Comparison of ENCODE assay signal across 16 mouse cellular contexts in genomic region chr9:104901118-104901517, GRCm38 (mm10).
DNase-seq lines count a peak whose midpoint lies in the region; ATAC-seq lines count a peak whose summit lies in the region.
"Had no signal": no experiment of that assay in that cellular context is flagged by ENCODE, and none has a peak within 500 bp of the region (broad histone marks: within the 10 kb centered on the region; RNA-seq: fewer than 3 reads in every experiment).

No protein-coding gene starts in this region.

- H3K27ac ChIP-seq in hindbrain, embryonic 10.5 days: no peak overlapping the region
- no peak overlapping the region for H3K27ac ChIP-seq in hindbrain, embryonic 13.5 days
- H3K27ac ChIP-seq: liver, embryonic 12.5 days; neural tube, embryonic 13.5 days had no signal

- H3K27me3 ChIP-seq in hindbrain, embryonic 10.5 days (ENCODE audit: insufficient read depth, poor library complexity, severe bottlenecking): no peaks in the 10 kb centered on the region
- no peaks in the 10 kb centered on the region for H3K27me3 ChIP-seq in hindbrain, embryonic 13.5 days
- H3K27me3 ChIP-seq: liver, embryonic 12.5 days; neural tube, embryonic 13.5 days had no signal

- peak; percentile 10 for DNase-seq in hindbrain, embryonic 10.5 days (ENCODE audit: low spot score)
- peak; percentile 2 to 20 for DNase-seq in urinary bladder, postnatal 36 days (ENCODE audit: low spot score in 2 of 2)
- no peak for DNase-seq in urinary bladder, postnatal 4 days (ENCODE audit: low spot score in 2 of 2)
- peak; percentile 31 for DNase-seq in forelimb bud, embryonic 11.5 days (ENCODE audit: low read depth, low spot score)
- DNase-seq in left cerebral cortex, adult 18-20 months (ENCODE audit: low spot score in 2 of 2): no peak
- DNase-seq in frontal cortex, adult 2 months (ENCODE audit: extremely low spot score in 1 of 2, low spot score in 1 of 2): no peak
- DNase-seq in spleen, postnatal 14 days (ENCODE audit: low spot score in 2 of 2): no peak
- DNase-seq: adrenal gland, postnatal 36 days; kidney, postnatal 14 days; left cerebral cortex, postnatal 4 days; thymus, adult 18-20 months had no signal

- H3K4me3 ChIP-seq in hindbrain, embryonic 10.5 days: no peak overlapping the region
- H3K4me3 ChIP-seq in hindbrain, embryonic 13.5 days: no peak overlapping the region
- H3K4me3 ChIP-seq: erythroblast, embryonic 14.5 days; liver, embryonic 12.5 days; neural tube, embryonic 13.5 days had no signal

- no peaks in the 10 kb centered on the region for H3K36me3 ChIP-seq in hindbrain, embryonic 10.5 days
- H3K36me3 ChIP-seq in hindbrain, embryonic 13.5 days: no peaks in the 10 kb centered on the region
- H3K36me3 ChIP-seq: liver, embryonic 12.5 days; neural tube, embryonic 13.5 days had no signal

- H3K4me1 ChIP-seq in hindbrain, embryonic 10.5 days (replicated peaks): peaks cover 8% of the 10 kb centered on the region; the same call in 1 of the 2 replicates
- 0 out of 2 replicates have a peak, but pooled peaks cover 5% of the 10 kb centered on the region for H3K4me1 ChIP-seq in hindbrain, embryonic 13.5 days (replicated peaks)
- H3K4me1 ChIP-seq: liver, embryonic 12.5 days; neural tube, embryonic 13.5 days had no signal

- H3K9me3 ChIP-seq in hindbrain, embryonic 10.5 days: no peaks in the 10 kb centered on the region
- H3K9me3 ChIP-seq in hindbrain, embryonic 13.5 days: no peaks in the 10 kb centered on the region
- H3K9me3 ChIP-seq: neural tube, embryonic 13.5 days had no signal

- no peak overlapping the region for H3K4me2 ChIP-seq in hindbrain, embryonic 13.5 days
- H3K4me2 ChIP-seq: heart, embryonic 11.5 days; liver, embryonic 12.5 days; neural tube, embryonic 13.5 days had no signal

- no peak for ATAC-seq in hindbrain, embryonic 13.5 days (ENCODE audit: low FRiP score)
- ATAC-seq: liver, embryonic 12.5 days had no signal

- 48% methylated on average over 6 of the region's 6 CpGs for WGBS in hindbrain, embryonic 10.5 days
- 35% methylated on average over 6 of the region's 6 CpGs for WGBS in hindbrain, embryonic 13.5 days

- no peak overlapping the region for H3K9ac ChIP-seq in hindbrain, embryonic 13.5 days
- H3K9ac ChIP-seq: liver, embryonic 12.5 days; neural tube, embryonic 13.5 days had no signal

Comparison
In these comparisons a context has a peak if more than half of its experiments do, and no peak if none do; other contexts are left out.
1. DNase-seq: peak in hindbrain, embryonic 10.5 days (single experiment), urinary bladder, postnatal 36 days (2 of 2) and forelimb bud, embryonic 11.5 days (single experiment); none in urinary bladder, postnatal 4 days (0 of 2), left cerebral cortex, adult 18-20 months (0 of 2), frontal cortex, adult 2 months (0 of 2) and spleen, postnatal 14 days (0 of 2).